ENCODE assay signal across 8 mouse cellular contexts in the genomic region with DNA sequence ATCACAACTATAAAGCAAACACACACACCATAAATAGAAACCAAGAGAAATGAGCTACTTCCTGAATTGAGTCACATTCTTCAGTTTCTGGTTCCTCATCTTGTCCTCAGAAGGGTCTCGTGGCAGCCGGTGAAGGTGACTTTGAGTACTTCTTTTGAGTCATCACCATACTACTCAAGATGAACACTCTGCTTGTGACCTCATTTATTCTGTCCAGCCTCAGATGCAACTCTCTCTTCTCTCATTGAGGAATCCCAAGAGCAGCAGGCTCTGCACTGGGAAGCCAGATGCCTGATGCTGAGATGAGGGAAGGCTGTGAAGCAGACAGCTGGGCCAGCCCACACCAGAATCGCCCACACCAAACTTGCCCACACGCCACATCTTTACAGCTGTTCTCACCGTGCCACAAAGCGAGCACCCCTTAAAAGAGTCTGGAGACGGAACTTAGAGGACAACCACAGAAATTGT. TPM values are rescaled to one million over a fixed set of nuclear protein-coding genes. Genes with fewer than 3 reads are reported as not detected.
DNase-seq lines count a peak whose midpoint lies in the region; ATAC-seq and TF ChIP-seq lines count a peak whose summit lies in the region.

No protein-coding gene starts in this region.

- no peak overlapping the region for H3K4me2 ChIP-seq in kidney, postnatal 0 days (ENCODE audit: low read length)
- H3K4me2 ChIP-seq in CH12.LX (ENCODE audit: insufficient read depth, low read depth, poor library complexity, severe bottlenecking) = peak overlapping the region; percentile 26
- no peak overlapping the region for H3K4me2 ChIP-seq in forebrain, embryonic 15.5 days (replicated peaks)
- no peak overlapping the region for H3K4me2 ChIP-seq in hindbrain, embryonic 11.5 days (replicated peaks; ENCODE audit: low read depth, low read length)

- peak; percentile 99 for TF ChIP-seq EP300 in CH12.LX (IDR thresholded peaks at IDR 0.05; ENCODE audit: low read length)

- peak overlapping the region; percentile 70 for H3K27ac ChIP-seq in kidney, postnatal 0 days
- H3K27ac ChIP-seq in CH12.LX (ENCODE audit: insufficient read depth, low read depth) = peak overlapping the region; percentile 45
- peak overlapping the region; percentile 75 for H3K27ac ChIP-seq in forebrain, embryonic 15.5 days (replicated peaks)
- H3K27ac ChIP-seq in hindbrain, embryonic 11.5 days (ENCODE audit: low read depth, low read length) = no peak overlapping the region

- dilution Hi-C loops in CH12.LX (cut with MboI; ENCODE audit: extremely low pct_ligation_motif_present, extremely low pct_unique_long_range_greater_than_20kb, low sequenced_read_pairs) = no loop called here

- H3K79me2 ChIP-seq in CH12.LX (replicated peaks; ENCODE audit: control insufficient read depth, extremely low read depth, insufficient read depth, poor library complexity, severe bottlenecking) = no peaks in the 10 kb centered on the region

- TF ChIP-seq RAD21 in CH12.LX (IDR thresholded peaks at IDR 0.05; ENCODE audit: low read depth, low read length) = no peak; the same call in 1 of the 2 replicates

- no peak for TF ChIP-seq POLR2A in CH12.LX (IDR thresholded peaks at IDR 0.05; ENCODE audit: low read depth, low read length)

- H3K4me3 ChIP-seq in kidney, postnatal 0 days (replicated peaks; ENCODE audit: low read depth, low read length) = no peak overlapping the region
- H3K4me3 ChIP-seq in CH12.LX (replicated peaks in 1 of 3; ENCODE audit: low read depth in 2 of 3, low read length in 2 of 3, poor library complexity in 1 of 3) = no peak overlapping the region
- no peak overlapping the region for H3K4me3 ChIP-seq in forebrain, embryonic 15.5 days
- H3K4me3 ChIP-seq in hindbrain, embryonic 11.5 days (ENCODE audit: low read depth, low read length) = no peak overlapping the region

- H3K9me3 ChIP-seq in kidney, postnatal 0 days (replicated peaks; ENCODE audit: low read length) = no peaks in the 10 kb centered on the region
- no peaks in the 10 kb centered on the region for H3K9me3 ChIP-seq in CH12.LX (replicated peaks; ENCODE audit: low read length)
- H3K9me3 ChIP-seq in forebrain, embryonic 15.5 days = no peaks in the 10 kb centered on the region
- H3K9me3 ChIP-seq in hindbrain, embryonic 11.5 days (ENCODE audit: control insufficient read depth, low read length) = no peaks in the 10 kb centered on the region

- TF ChIP-seq CTCF in kidney, postnatal 0 days (IDR thresholded peaks at IDR 0.05; ENCODE audit: low read depth) = no peak
- TF ChIP-seq CTCF in CH12.LX (conservative IDR thresholded peaks at IDR 0.05 in 1 of 2, IDR thresholded peaks at IDR 0.05 in 1 of 2; ENCODE audit: low read depth in 2 of 2, low read length in 2 of 2) = no peak

- WGBS in kidney, postnatal 0 days = 53% methylated on average over 7 of the region's 7 CpGs
- WGBS in forebrain, embryonic 15.5 days = 73% methylated on average over 7 of the region's 7 CpGs
- 82% methylated on average over 7 of the region's 7 CpGs for WGBS in hindbrain, embryonic 11.5 days

- ATAC-seq in kidney, postnatal 0 days (replicated peaks; ENCODE audit: low FRiP score, low read depth) = no peak
- no peak for ATAC-seq in forebrain, embryonic 15.5 days (replicated peaks)
- no peak for ATAC-seq in hindbrain, embryonic 11.5 days (ENCODE audit: low FRiP score)

- in situ Hi-C loops in CH12.LX (cut with MboI; ENCODE audit: low pct_ligation_motif_present, low pct_unique_long_range_greater_than_20kb, low sequenced_read_pairs) = no loop called here

- H3K9ac ChIP-seq in kidney, postnatal 0 days (ENCODE audit: low read depth, low read length) = no peak overlapping the region
- H3K9ac ChIP-seq in CH12.LX (ENCODE audit: insufficient read depth, low read depth) = no peak overlapping the region
- no peak overlapping the region for H3K9ac ChIP-seq in forebrain, embryonic 15.5 days (replicated peaks)
- H3K9ac ChIP-seq in hindbrain, embryonic 11.5 days (ENCODE audit: low read depth, low read length) = no peak overlapping the region

- peaks cover 38% of the 10 kb centered on the region for H3K4me1 ChIP-seq in kidney, postnatal 0 days (replicated peaks; ENCODE audit: insufficient read depth, low read length)
- H3K4me1 ChIP-seq in CH12.LX (ENCODE audit: control insufficient read depth in 1 of 2, insufficient read depth in 2 of 2) = peaks cover 21 to 73% of the 10 kb centered on the region in 2 experiments
- H3K4me1 ChIP-seq in forebrain, embryonic 15.5 days = peaks cover 59% of the 10 kb centered on the region
- peaks cover 5% of the 10 kb centered on the region for H3K4me1 ChIP-seq in hindbrain, embryonic 11.5 days (replicated peaks; ENCODE audit: control insufficient read depth, insufficient read depth, low read length)

- DNase-seq in kidney, postnatal 0 days (ENCODE audit: low spot score) = no peak
- no peak for DNase-seq in kidney, adult 18-20 months
- DNase-seq in CH12.LX (ENCODE audit: extremely low read depth) (peak; percentile 93), liver (no peak)
- DNase-seq in lung, postnatal 36 days = peak; percentile 61
- DNase-seq in cerebellum, postnatal 10 days = no peak
- DNase-seq in hindbrain, embryonic 11.5 days (ENCODE audit: low spot score) = no peak

- H3K36me3 ChIP-seq in kidney, postnatal 0 days (ENCODE audit: insufficient read depth, low read length) = no peaks in the 10 kb centered on the region
- H3K36me3 ChIP-seq in CH12.LX (replicated peaks in 1 of 2; ENCODE audit: control insufficient read depth in 1 of 2, insufficient read depth in 1 of 2, low read length in 1 of 2) = peaks cover 0 to 7% of the 10 kb centered on the region in 2 experiments
- H3K36me3 ChIP-seq in forebrain, embryonic 15.5 days = no peaks in the 10 kb centered on the region
- H3K36me3 ChIP-seq in hindbrain, embryonic 11.5 days (ENCODE audit: control insufficient read depth, insufficient read depth, low read length) = no peaks in the 10 kb centered on the region

- H3K27me3 ChIP-seq in kidney, postnatal 0 days (ENCODE audit: insufficient read depth, low read length) = no peaks in the 10 kb centered on the region
- H3K27me3 ChIP-seq in CH12.LX (replicated peaks) = no peaks in the 10 kb centered on the region
- H3K27me3 ChIP-seq in forebrain, embryonic 15.5 days = no peaks in the 10 kb centered on the region
- no peaks in the 10 kb centered on the region for H3K27me3 ChIP-seq in hindbrain, embryonic 11.5 days (ENCODE audit: control insufficient read depth, insufficient read depth, low read length)

TF ChIP-seq in CH12.LX, 34 proteins besides CTCF, POLR2A, EP300 and RAD21 (continues in another document):
- peak; percentile 100 for TF ChIP-seq ETS1 (conservative IDR thresholded peaks at IDR 0.05; ENCODE audit: low read depth, low read length)
- TF ChIP-seq MEF2A (IDR thresholded peaks at IDR 0.05; ENCODE audit: borderline replicate concordance, low read depth, low read length) = peak; percentile 98
- no peak for TF ChIP-seq CHD1 (IDR thresholded peaks at IDR 0.05; ENCODE audit: low read depth, low read length)
- TF ChIP-seq RCOR1 (conservative IDR thresholded peaks at IDR 0.05; ENCODE audit: low read depth, low read length) = peak; percentile 98
- peak; percentile 77 for TF ChIP-seq CHD2 (IDR thresholded peaks at IDR 0.05; ENCODE audit: low read length)
- 0 out of 2 replicates have a peak, but pooled peaks have one; percentile 15 for TF ChIP-seq KAT2A (IDR thresholded peaks at IDR 0.05; ENCODE audit: insufficient replicate concordance, low read length)
- TF ChIP-seq TBP (conservative IDR thresholded peaks at IDR 0.05; ENCODE audit: low read depth, low read length) = no peak; the same call in 1 of the 2 replicates
- peak; percentile 95 for TF ChIP-seq MYC (IDR thresholded peaks at IDR 0.05; ENCODE audit: low read depth, low read length)
- peak; percentile 94 for TF ChIP-seq TCF12 (IDR thresholded peaks at IDR 0.05; ENCODE audit: low read depth, low read length)
- no peak for TF ChIP-seq ZNF384 (IDR thresholded peaks at IDR 0.05; ENCODE audit: low read depth, low read length)
- no peak for TF ChIP-seq ZKSCAN1 (IDR thresholded peaks at IDR 0.05; ENCODE audit: borderline replicate concordance, low read depth, low read length)
- TF ChIP-seq SIN3A (IDR thresholded peaks at IDR 0.05; ENCODE audit: low read length) = peak; percentile 88
- TF ChIP-seq JUN (IDR thresholded peaks at IDR 0.05; ENCODE audit: insufficient read depth, low read depth, low read length) = peak; percentile 97
- TF ChIP-seq ZMIZ1 (IDR thresholded peaks at IDR 0.05; ENCODE audit: low read depth, low read length) = no peak
- TF ChIP-seq ZC3H11A (IDR thresholded peaks at IDR 0.05; ENCODE audit: low read depth, low read length) = no peak
- TF ChIP-seq USF1 (IDR thresholded peaks at IDR 0.05; ENCODE audit: low read depth, low read length) = no peak
- peak; percentile 77; the same call in 1 of the 2 replicates for TF ChIP-seq MAX (IDR thresholded peaks at IDR 0.05; ENCODE audit: low read length)
- TF ChIP-seq NELFE (IDR thresholded peaks at IDR 0.05; ENCODE audit: low read depth, low read length) = no peak
- TF ChIP-seq MAFK (IDR thresholded peaks at IDR 0.05; ENCODE audit: insufficient replicate concordance, low read length) = peak; percentile 88; the same call in 1 of the 2 replicates
- TF ChIP-seq JUND (conservative IDR thresholded peaks at IDR 0.05; ENCODE audit: low read depth, low read length) = peak; percentile 97
- TF ChIP-seq MAZ (IDR thresholded peaks at IDR 0.05; ENCODE audit: low read depth, low read length) = peak; percentile 81; the same call in 1 of the 2 replicates
- TF ChIP-seq E2F4 (IDR thresholded peaks at IDR 0.05; ENCODE audit: insufficient replicate concordance, low read depth, low read length) = no peak
- no peak for TF ChIP-seq UBTF (IDR thresholded peaks at IDR 0.05; ENCODE audit: low read depth, low read length)

RNA-seq across cellular contexts. Expression of gene Ier5, which starts 8.0 kb away (rescaled TPM):
- polyA plus RNA-seq in kidney, postnatal 0 days (2015; fragmentation: Nextera tagmentation; extraction: Ambion mirVana) = 8.0 and 11.4 TPM in 2 replicates
- total RNA-seq in CH12.LX (2012; rRNA removed) = 53.0 and 59.3 TPM in 2 replicates
- 47.7 and 54.2 TPM in 2 replicates for total RNA-seq in CH12.LX (2014; rRNA removed)
- 58.8 and 59.7 TPM in 2 replicates for polyA plus RNA-seq in CH12.LX (2012; ENCODE audit: insufficient read length, low read depth)
- 19.8 and 21.5 TPM in 2 replicates for polyA plus RNA-seq in forebrain, embryonic 15.5 days (2015; fragmentation: Nextera tagmentation; extraction: Ambion mirVana)
- 12.7 and 17.1 TPM in 2 replicates for polyA plus RNA-seq in hindbrain, embryonic 11.5 days (2014; fragmentation: Nextera tagmentation; extraction: Ambion mirVana)

RNA-seq across cellular contexts. Expression of gene Mr1, which starts 55.2 kb away (rescaled TPM):
- 7.4 and 7.9 TPM in 2 replicates for polyA plus RNA-seq in kidney, postnatal 0 days (2015; fragmentation: Nextera tagmentation; extraction: Ambion mirVana)
- total RNA-seq in CH12.LX (2012; rRNA removed) = 3.5 and 4.3 TPM in 2 replicates
- 7.1 and 7.9 TPM in 2 replicates for total RNA-seq in CH12.LX (2014; rRNA removed)
- polyA plus RNA-seq in CH12.LX (2012; ENCODE audit: insufficient read length, low read depth) = 6.1 and 7.6 TPM in 2 replicates
- 0.59 and 0.83 TPM in 2 replicates for polyA plus RNA-seq in forebrain, embryonic 15.5 days (2015; fragmentation: Nextera tagmentation; extraction: Ambion mirVana)
- polyA plus RNA-seq in hindbrain, embryonic 11.5 days (2014; fragmentation: Nextera tagmentation; extraction: Ambion mirVana) = 1.2 and 1.9 TPM in 2 replicates

Comparison
In these comparisons a context has a peak if more than half of its experiments do, and no peak if none do; other contexts are left out.
1. DNase-seq: peak in CH12.LX (single experiment) and lung, postnatal 36 days (single experiment); none in kidney, postnatal 0 days (single experiment), kidney, adult 18-20 months (single experiment), cerebellum, postnatal 10 days (0 of 2), liver (single experiment) and hindbrain, embryonic 11.5 days (single experiment).